Mouse (Mus musculus) C2C12 (cell line): ENCODE measurements around the gene Aph1a. TPM values are rescaled to one million over a fixed set of nuclear protein-coding genes. Genes with fewer than 3 reads are reported as not detected.

Source experiments
- H3K27me3 ChIP-seq: one replicate; pipeline ENCODE4 v1.6.1; 2011; ENCODE audit not compliant: control insufficient read depth, insufficient read depth, insufficient read length
- H3K36me3 ChIP-seq: one replicate; pipeline ENCODE4 v1.6.1; 2011; ENCODE audit not compliant: control insufficient read depth, insufficient read depth
- H3K4me3 ChIP-seq: one replicate; pipeline ENCODE4 v1.5.1; 2011; ENCODE audit warnings: mild to moderate bottlenecking, control low read depth; ENCODE audit not compliant: poor library complexity, insufficient read depth, severe bottlenecking
- H3K79me2 ChIP-seq: one replicate; pipeline ENCODE4 v1.6.1; 2011; ENCODE audit not compliant: control insufficient read depth, insufficient read depth
- H3K79me3 ChIP-seq: one replicate; pipeline ENCODE4 v1.6.1; 2011; ENCODE audit warnings: low read depth, control low read depth
- H3ac ChIP-seq: one replicate; pipeline ENCODE3; 2011; ENCODE audit warnings: low read depth; ENCODE audit not compliant: control insufficient read depth, insufficient read length
- CEBPB ChIP-seq: IDR thresholded peaks from one replicate; pipeline ENCODE4 v1.6.1; 2011; ENCODE audit warnings: low read depth, mild to moderate bottlenecking, control low read depth, moderate library complexity
- CTCF ChIP-seq: IDR thresholded peaks from one replicate; pipeline ENCODE4 v1.5.1; 2011; ENCODE audit not compliant: control insufficient read depth, insufficient read depth, insufficient read length
- FOSL1 ChIP-seq: IDR thresholded peaks from one replicate; pipeline ENCODE4 v1.8.0; 2011; ENCODE audit warnings: mild to moderate bottlenecking, low read length; ENCODE audit not compliant: poor library complexity, insufficient read depth, severe bottlenecking
- MAX ChIP-seq: IDR thresholded peaks from one replicate; pipeline ENCODE4 v1.6.1; 2011; ENCODE audit warnings: mild to moderate bottlenecking, control low read depth
- MYOD1 ChIP-seq: IDR thresholded peaks from one replicate; pipeline ENCODE4 v1.6.1; 2011; ENCODE audit warnings: low read depth; ENCODE audit not compliant: control insufficient read depth, insufficient read length
- MYOG ChIP-seq: IDR thresholded peaks from one replicate; pipeline ENCODE4 v1.6.1; 2011; ENCODE audit not compliant: control insufficient read depth, insufficient read length; ENCODE audit errors: extremely low read depth
- USF1 ChIP-seq: IDR thresholded peaks from one replicate; pipeline ENCODE4 v1.6.1; 2011; ENCODE audit warnings: low read depth, mild to moderate bottlenecking, control low read depth, moderate library complexity
- polyA plus RNA-seq: library from polyadenylated mRNA; unstranded; fragments of >200 nt; fragmentation: generic; extraction: Trizol; gene quantifications from one replicate; pipeline ENCODE4 v1.2.1, GENCODE M21; 2012; ENCODE audit warnings: missing spikeins

The Aph1a gene
- polyA plus RNA-seq, 1 experiment = 79.0 TPM

DNA sequence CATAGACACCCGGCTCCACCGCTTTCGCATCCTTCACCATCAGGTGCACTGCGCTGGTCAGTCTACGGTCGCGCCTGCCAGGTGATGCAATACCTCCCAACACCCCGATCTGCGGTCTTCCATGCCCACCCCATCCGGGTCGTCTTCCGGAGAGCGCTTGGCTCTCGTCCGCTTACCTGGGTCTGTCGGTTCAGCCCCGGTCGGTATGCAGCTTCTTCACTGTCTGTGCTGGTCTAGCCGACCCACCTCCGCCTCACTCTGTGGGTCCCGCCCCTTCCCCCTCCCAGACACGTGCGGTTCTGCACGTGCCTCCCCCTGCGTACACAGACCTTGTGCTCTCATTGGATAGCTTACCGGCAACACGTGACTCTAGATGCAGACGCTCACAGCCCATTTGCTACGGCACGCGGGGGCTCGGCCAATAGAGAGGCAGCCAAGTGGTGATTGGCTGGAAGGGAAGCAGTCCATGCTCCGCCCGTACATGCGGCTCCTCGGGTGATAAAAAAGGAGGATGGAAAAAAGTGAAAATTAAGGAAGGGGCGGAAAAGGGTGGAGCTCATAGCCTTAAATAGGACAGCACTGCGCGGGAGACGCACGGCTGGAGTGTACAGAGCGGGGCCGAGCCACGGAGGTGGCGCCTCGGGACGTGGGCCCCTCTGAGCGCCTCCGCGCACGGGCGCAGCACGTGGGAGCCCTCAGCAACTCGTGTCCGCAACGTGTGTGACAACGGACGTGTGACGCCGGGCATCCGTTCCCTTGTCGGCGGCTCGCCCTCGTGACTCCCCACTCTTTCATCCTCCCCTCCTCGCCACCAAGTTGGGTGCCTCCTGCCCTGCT lies 11.6 kb upstream of the Aph1a start, which contains the start of gene Ciart:
TSS of gene Ciart (minus strand) at position 273 of the 837 bp plus-strand sequence.
- H3K79me2 ChIP-seq = no peaks in the 10 kb centered on the region

GRCm38 (mm10) chr3:95882816-95883425 lies 10.8 kb upstream of the Aph1a start:
- Histone ChIP-seq H3K79me3 (no peaks in the 10 kb centered on the region), H3K27me3 (no peaks in the 10 kb centered on the region), H3K4me3 (peak overlapping the region; percentile 41), H3ac (peak overlapping the region; percentile 82), H3K36me3 (no peaks in the 10 kb centered on the region), H3K79me2 (no peaks in the 10 kb centered on the region)
- TF ChIP-seq CTCF (peak; percentile 28), USF1 (no peak)

More for the DNA sequence above, 11.6 kb upstream of the Aph1a start, which contains the start of gene Ciart:
- no peaks in the 10 kb centered on the region for H3K36me3 ChIP-seq
- H3K79me3 ChIP-seq = no peaks in the 10 kb centered on the region
- H3K4me3 ChIP-seq = peak within 1 kb of the TSS; percentile 41
- no peaks in the 10 kb centered on the region for H3K27me3 ChIP-seq
- peak within 1 kb of the TSS; percentile 82 for H3ac ChIP-seq
- no peak for TF ChIP-seq FOSL1
- TF ChIP-seq MAX = peak; percentile 88
- peak; percentile 71 for TF ChIP-seq CEBPB
- TF ChIP-seq USF1 = peak; percentile 100

DNA sequence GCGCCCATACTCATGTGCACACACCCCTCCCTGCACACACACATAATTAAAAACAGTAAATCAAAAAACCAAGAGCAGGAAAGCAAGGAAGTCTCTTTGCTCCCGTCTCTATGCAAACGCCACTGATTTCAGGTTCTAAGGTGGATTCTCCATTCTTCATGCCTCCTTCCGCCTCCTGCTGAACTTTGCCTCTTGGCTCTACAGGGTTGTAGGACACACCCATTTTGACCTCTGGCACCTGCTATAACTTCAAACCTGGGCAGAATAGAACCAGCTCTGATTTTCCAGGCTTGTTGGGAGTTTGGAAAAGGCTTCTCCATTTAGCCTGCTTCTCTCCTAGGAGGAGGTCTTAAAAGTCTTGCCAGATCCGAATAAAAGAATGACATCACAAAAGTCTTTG lies 9.4 kb upstream of the Aph1a start:
- no peak for TF ChIP-seq CTCF
- TF ChIP-seq MAX = no peak
- TF ChIP-seq MYOG = no peak
- TF ChIP-seq USF1 = no peak
- no peak for TF ChIP-seq MYOD1
- TF ChIP-seq FOSL1 = no peak
- no peak for TF ChIP-seq CEBPB
- H3K27me3 ChIP-seq = no peaks in the 10 kb centered on the region
- H3K79me3 ChIP-seq = no peaks in the 10 kb centered on the region
- no peaks in the 10 kb centered on the region for H3K79me2 ChIP-seq
- H3K4me3 ChIP-seq = no peak overlapping the region
- no peaks in the 10 kb centered on the region for H3K36me3 ChIP-seq
- H3ac ChIP-seq = no peak overlapping the region

DNA sequence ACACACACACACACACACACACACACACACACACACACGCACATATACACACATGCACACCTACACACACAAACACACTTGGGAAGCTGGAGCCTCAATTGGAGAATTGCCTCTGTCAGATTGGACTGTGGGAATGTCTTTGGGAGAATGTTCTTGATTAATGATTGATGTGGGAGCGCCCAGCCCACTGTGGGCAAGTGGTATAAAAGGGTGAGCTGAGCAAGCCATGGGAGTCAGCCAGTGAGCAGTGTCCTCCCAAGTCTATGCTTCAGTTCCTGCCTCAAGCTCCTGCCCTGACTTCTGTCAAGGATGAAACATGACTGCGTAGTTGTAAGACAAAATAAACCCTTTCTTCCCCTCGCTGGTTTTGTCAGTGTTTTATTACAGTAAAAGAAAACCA lies 6.2 kb upstream of the Aph1a start:
- no peaks in the 10 kb centered on the region for H3K79me2 ChIP-seq
- no peak overlapping the region for H3K4me3 ChIP-seq
- H3K36me3 ChIP-seq = no peaks in the 10 kb centered on the region
- H3ac ChIP-seq = no peak overlapping the region
- H3K79me3 ChIP-seq = no peaks in the 10 kb centered on the region
- no peaks in the 10 kb centered on the region for H3K27me3 ChIP-seq
- TF ChIP-seq CEBPB (no peak), MAX (no peak)

DNA sequence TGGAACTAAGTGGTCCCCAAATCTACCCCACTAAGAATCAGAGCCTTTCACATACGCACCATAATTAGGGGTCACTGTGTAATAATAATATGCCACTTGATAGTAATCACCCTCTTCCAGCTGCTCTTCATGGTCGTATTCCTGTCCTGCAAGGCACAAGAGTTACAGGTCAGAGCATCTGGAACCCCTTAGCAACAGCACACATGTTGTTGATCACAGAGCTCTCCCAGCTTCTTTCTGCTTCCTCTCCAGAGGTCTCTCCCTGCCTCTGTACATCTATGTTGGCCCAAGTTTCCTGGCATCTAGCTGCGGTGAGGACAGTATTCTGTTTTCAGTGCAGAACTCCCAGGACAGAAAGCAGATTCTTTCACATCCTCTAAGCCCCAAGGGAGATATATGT lies 4.1 kb upstream of the Aph1a start:
- Histone ChIP-seq H3K36me3 (no peaks in the 10 kb centered on the region), H3ac (no peak overlapping the region), H3K4me3 (no peak overlapping the region), H3K27me3 (no peaks in the 10 kb centered on the region), H3K79me2 (peaks cover 8% of the 10 kb centered on the region), H3K79me3 (peaks cover 6% of the 10 kb centered on the region)
- TF ChIP-seq MYOG (no peak), MAX (no peak), MYOD1 (no peak), USF1 (no peak), CEBPB (no peak)

DNA sequence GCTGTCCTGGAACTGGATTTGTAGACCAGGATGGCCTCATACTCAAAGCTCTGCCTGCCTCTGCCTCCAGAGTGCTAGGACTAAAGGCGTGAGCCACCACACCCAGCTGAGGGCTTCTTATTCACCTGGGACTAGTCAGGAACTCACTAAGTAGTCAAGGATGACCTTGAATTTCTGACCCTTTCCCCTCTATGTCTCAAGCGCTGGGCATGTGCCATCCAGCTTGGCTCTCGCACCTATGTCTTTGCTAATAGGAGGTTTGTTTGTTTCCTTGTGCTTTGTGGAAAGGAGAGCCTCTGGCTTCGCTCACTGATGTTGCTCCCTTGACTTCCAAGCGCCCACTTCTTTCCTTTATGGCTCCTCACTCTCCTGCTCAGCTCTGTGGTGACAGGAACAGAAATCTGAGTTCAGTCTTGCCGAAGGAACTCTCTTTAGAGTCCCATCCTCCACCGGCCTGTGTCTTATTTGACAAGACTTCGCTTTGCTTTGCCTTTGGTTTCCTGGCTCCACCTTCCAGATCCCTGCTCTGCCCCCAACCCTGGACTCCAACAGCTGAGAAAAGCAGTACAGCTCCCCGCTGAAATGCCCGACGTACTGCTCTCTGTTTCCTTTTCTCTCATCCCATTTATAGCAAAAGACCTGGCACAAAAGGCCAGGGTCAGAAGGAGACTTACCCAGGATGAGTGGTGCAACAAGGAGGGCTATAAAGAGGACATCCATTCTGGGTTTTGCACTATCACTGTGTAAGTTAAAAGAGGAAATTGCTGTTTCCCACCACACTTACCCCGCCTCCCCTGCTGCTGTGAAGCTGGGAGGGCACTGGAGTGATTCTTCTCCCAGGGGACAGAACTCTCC lies 2.3 kb upstream of the Aph1a start, which contains the start of gene BC028528:
TSS of gene BC028528 (minus strand) at position 795 of the 855 bp plus-strand sequence.
- H3K79me3 ChIP-seq = peaks cover 15% of the 10 kb centered on the region
- peak within 1 kb of the TSS; percentile 43 for H3ac ChIP-seq
- H3K36me3 ChIP-seq = no peaks in the 10 kb centered on the region
- peaks cover 22% of the 10 kb centered on the region for H3K79me2 ChIP-seq
- H3K27me3 ChIP-seq = no peaks in the 10 kb centered on the region
- H3K4me3 ChIP-seq = peak within 1 kb of the TSS; percentile 12
- TF ChIP-seq MYOD1 = no peak
- TF ChIP-seq MYOG = no peak
- no peak for TF ChIP-seq FOSL1
- TF ChIP-seq CTCF = no peak
- no peak for TF ChIP-seq CEBPB
- TF ChIP-seq USF1 = no peak
- no peak for TF ChIP-seq MAX
